Comparison of ENCODE assay signal across 9 mouse cellular contexts in the genomic region with DNA sequence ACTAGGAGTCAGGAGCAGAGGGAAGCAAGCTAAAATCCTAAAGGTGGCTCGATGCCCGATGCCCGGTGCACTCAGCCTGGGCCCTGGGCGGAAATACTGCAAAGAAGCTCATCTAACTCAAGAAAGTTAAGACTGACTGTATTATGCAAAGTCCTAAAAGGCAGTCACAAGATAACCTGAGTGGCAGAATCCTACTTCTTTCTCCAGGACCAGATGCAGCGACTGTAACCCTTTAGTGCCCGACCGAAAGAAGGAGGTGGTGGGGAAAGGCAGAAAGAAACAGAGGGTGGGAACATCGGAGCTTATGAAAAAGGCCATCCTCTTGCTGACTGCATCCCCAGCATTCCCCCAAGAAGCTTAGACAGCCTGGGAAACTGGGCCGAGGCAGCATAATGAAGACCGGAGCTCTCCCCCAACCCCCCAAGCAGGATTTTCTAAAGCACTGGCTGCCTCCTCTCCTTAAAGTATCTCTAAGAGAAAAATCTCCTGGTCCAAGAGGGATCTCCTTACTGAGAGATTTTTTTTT.
A peak's percentile ranks its signal among the peaks of the same experiment; 100 is the strongest.
DNase-seq lines count a peak whose midpoint lies in the region; ATAC-seq and TF ChIP-seq lines count a peak whose summit lies in the region.
"Had no signal": no experiment of that assay in that cellular context is flagged by ENCODE, and none has a peak within 500 bp of the region (broad histone marks: within the 10 kb centered on the region; RNA-seq: fewer than 3 reads in every experiment).

No protein-coding gene starts in this region.

- no peaks in the 10 kb centered on the region for H3K4me1 ChIP-seq in heart, adult 2 months (ENCODE audit: control insufficient read depth, insufficient read depth, low read length)
- peaks cover 7% of the 10 kb centered on the region for H3K4me1 ChIP-seq in forebrain, embryonic 16.5 days (replicated peaks; ENCODE audit: control insufficient read depth, insufficient read depth, low read length)
- H3K4me1 ChIP-seq in midbrain, embryonic 10.5 days: peaks cover 17% of the 10 kb centered on the region; the same call in 1 of the 2 replicates
- H3K4me1 ChIP-seq in stomach, embryonic 15.5 days: no peaks in the 10 kb centered on the region

- H3K27ac ChIP-seq in heart, adult 2 months: no peak overlapping the region
- H3K27ac ChIP-seq in forebrain, embryonic 16.5 days (ENCODE audit: low read length): peak overlapping the region; percentile 77
- peak overlapping the region; percentile 75 for H3K27ac ChIP-seq in midbrain, embryonic 10.5 days (replicated peaks)
- H3K27ac ChIP-seq in stomach, embryonic 15.5 days: no peak overlapping the region

- ATAC-seq in forebrain, embryonic 16.5 days: peak; percentile 60
- no peak for ATAC-seq in stomach, embryonic 15.5 days (ENCODE audit: insufficient read depth, low FRiP score, low read depth)

- no peak overlapping the region for H3K9ac ChIP-seq in heart, adult 2 months (ENCODE audit: low read depth, low read length)
- H3K9ac ChIP-seq in forebrain, embryonic 16.5 days (replicated peaks; ENCODE audit: low read depth, low read length): peak overlapping the region; percentile 75
- H3K9ac ChIP-seq in stomach, embryonic 15.5 days: no peak overlapping the region; the same call in none of the 2 replicates

- intact Hi-C loops in heart, adult 2 months (cut with DNase I): no loop called here
- intact Hi-C loops in heart, postnatal 36 days (cut with DNase I): no loop called here

- H3K4me3 ChIP-seq in heart, adult 2 months: peak overlapping the region; percentile 32
- peak overlapping the region; percentile 69 for H3K4me3 ChIP-seq in forebrain, embryonic 16.5 days (replicated peaks; ENCODE audit: low read length)
- peak overlapping the region; percentile 60 for H3K4me3 ChIP-seq in midbrain, embryonic 10.5 days
- H3K4me3 ChIP-seq in stomach, embryonic 15.5 days (replicated peaks): peak overlapping the region; percentile 51

- peak overlapping the region; percentile 63 for H3K4me2 ChIP-seq in forebrain, embryonic 16.5 days (ENCODE audit: low read length)
- H3K4me2 ChIP-seq in stomach, embryonic 15.5 days: peak overlapping the region; percentile 91

- H3K36me3 ChIP-seq in heart, adult 2 months (ENCODE audit: control insufficient read depth, insufficient read depth, low read length): no peaks in the 10 kb centered on the region
- H3K36me3 ChIP-seq in forebrain, embryonic 16.5 days (ENCODE audit: control insufficient read depth, insufficient read depth): no peaks in the 10 kb centered on the region
- H3K36me3 ChIP-seq in midbrain, embryonic 10.5 days: no peaks in the 10 kb centered on the region
- no peaks in the 10 kb centered on the region for H3K36me3 ChIP-seq in stomach, embryonic 15.5 days

- TF ChIP-seq EP300 in heart, adult 2 months (IDR thresholded peaks at IDR 0.05; ENCODE audit: insufficient read depth, low read depth, low read length): no peak

- no peaks in the 10 kb centered on the region for H3K9me3 ChIP-seq in forebrain, embryonic 16.5 days (ENCODE audit: control insufficient read depth, low read length)
- H3K9me3 ChIP-seq in midbrain, embryonic 10.5 days (replicated peaks): no peaks in the 10 kb centered on the region
- H3K9me3 ChIP-seq in stomach, embryonic 15.5 days: no peaks in the 10 kb centered on the region

- H3K27me3 ChIP-seq in heart, adult 2 months (ENCODE audit: control insufficient read depth, insufficient read depth, low read length): 0 out of 2 replicates have a peak, but pooled peaks cover 1% of the 10 kb centered on the region
- no peaks in the 10 kb centered on the region for H3K27me3 ChIP-seq in forebrain, embryonic 16.5 days (replicated peaks; ENCODE audit: control insufficient read depth, insufficient read depth, low read length)
- H3K27me3 ChIP-seq in midbrain, embryonic 10.5 days (ENCODE audit: low read depth, poor library complexity, severe bottlenecking): peaks cover 14% of the 10 kb centered on the region
- no peaks in the 10 kb centered on the region for H3K27me3 ChIP-seq in stomach, embryonic 15.5 days (replicated peaks)
- H3K27me3 ChIP-seq: CH12.LX had no signal

- WGBS in heart, adult 2 months: 3% methylated on average over 10 of the region's 10 CpGs
- under 1% methylated on average over 10 of the region's 10 CpGs for whole genome bisulfite sequencing in forebrain, embryonic 16.5 days
- under 1% methylated on average over 10 of the region's 10 CpGs for WGBS in midbrain, embryonic 10.5 days
- 5% methylated on average over 10 of the region's 10 CpGs for WGBS in stomach, embryonic 15.5 days

- TF ChIP-seq CTCF in heart, adult 2 months (IDR thresholded peaks at IDR 0.05): no peak

- no peak for DNase-seq in heart, adult 2 months
- no peak for DNase-seq in heart, postnatal 36 days
- DNase-seq in cerebellum, adult 11-12 months: peak; percentile 54
- peak; percentile 38 for DNase-seq in kidney, postnatal 10 days
- peak; percentile 57 for DNase-seq in midbrain, embryonic 10.5 days (ENCODE audit: low spot score)
- DNase-seq in thymus, postnatal 4 days: no peak

- no peaks in the 10 kb centered on the region for H3K79me2 ChIP-seq in heart, adult 2 months (replicated peaks; ENCODE audit: control insufficient read depth, insufficient read depth, low read length)

- no peak for TF ChIP-seq POLR2A in heart, adult 2 months (IDR thresholded peaks at IDR 0.05; ENCODE audit: insufficient read depth, low read depth, low read length)

Comparison
In these comparisons a context has a peak if more than half of its experiments do, and no peak if none do; other contexts are left out.
1. DNase-seq: peak in cerebellum, adult 11-12 months (single experiment), kidney, postnatal 10 days (single experiment) and midbrain, embryonic 10.5 days (single experiment); none in heart, adult 2 months (0 of 2), heart, postnatal 36 days (0 of 2) and thymus, postnatal 4 days (single experiment).
2. H3K27ac ChIP-seq: peak in forebrain, embryonic 16.5 days (single experiment) and midbrain, embryonic 10.5 days (single experiment); none in heart, adult 2 months (single experiment) and stomach, embryonic 15.5 days (single experiment).
3. Peak in every context shown above with its lines, with median percentiles within 50 percentile points of each other: H3K4me3 ChIP-seq.